8 mouse cellular contexts compared by ENCODE assay signal in genomic region chr4:133240934-133241908, GRCm38 (mm10). TPM values are rescaled to one million over a fixed set of nuclear protein-coding genes. Genes with fewer than 3 reads are reported as not detected.
DNase-seq lines count a peak whose midpoint lies in the region; ATAC-seq and TF ChIP-seq lines count a peak whose summit lies in the region.

No protein-coding gene starts in this region.

- DNase-seq in Muller cell, postnatal 12 days (ENCODE audit: inconsistent ontology term), result peak; percentile 96
- peak; percentile 83 for DNase-seq in cerebellum, adult 9-10 months
- peak; percentile 93 for DNase-seq in hindbrain, embryonic 10.5 days (ENCODE audit: low spot score)
- DNase-seq in layer of hippocampus, adult 9-11 months, result peak; percentile 83
- peak; percentile 80 for DNase-seq in ovary, adult 18-20 months (ENCODE audit: low spot score)
- DNase-seq in thymus, adult 2 months, result peak; percentile 88

- H3K36me3 ChIP-seq in hindbrain, embryonic 10.5 days, result no peaks in the 10 kb centered on the region
- no peaks in the 10 kb centered on the region for H3K36me3 ChIP-seq in lung, embryonic 16.5 days (ENCODE audit: control insufficient read depth, insufficient read depth, low read length)
- H3K36me3 ChIP-seq in thymus, adult 2 months (ENCODE audit: control insufficient read depth, insufficient read depth, low read length), result no peaks in the 10 kb centered on the region

- peak; percentile 64; the same call in 1 of the 2 replicates for TF ChIP-seq CTCF in thymus, adult 2 months (IDR thresholded peaks at IDR 0.05; ENCODE audit: borderline replicate concordance, control insufficient read depth, extremely low read depth, insufficient read depth, low read length, poor library complexity)

- H3K9me3 ChIP-seq in hindbrain, embryonic 10.5 days, result no peaks in the 10 kb centered on the region
- no peaks in the 10 kb centered on the region for H3K9me3 ChIP-seq in lung, embryonic 16.5 days (ENCODE audit: control insufficient read depth, low read length)

- H3K9ac ChIP-seq in lung, embryonic 16.5 days (ENCODE audit: low read length), result peak overlapping the region; percentile 83

- H3K4me3 ChIP-seq in hindbrain, embryonic 10.5 days, result peak overlapping the region; percentile 67
- H3K4me3 ChIP-seq in lung, embryonic 16.5 days (ENCODE audit: low read length), result peak overlapping the region; percentile 73
- H3K4me3 ChIP-seq in thymus, adult 2 months (ENCODE audit: control insufficient read depth, insufficient read depth, low read length), result peak overlapping the region; percentile 70

- peaks cover 38% of the 10 kb centered on the region for H3K4me1 ChIP-seq in hindbrain, embryonic 10.5 days (replicated peaks)
- H3K4me1 ChIP-seq in lung, embryonic 16.5 days (replicated peaks; ENCODE audit: control insufficient read depth, insufficient read depth, low read length), result peaks cover 13% of the 10 kb centered on the region
- H3K4me1 ChIP-seq in thymus, adult 2 months (replicated peaks; ENCODE audit: control insufficient read depth, insufficient read depth, low read length), result peaks cover 39% of the 10 kb centered on the region

- WGBS in hindbrain, embryonic 10.5 days, result under 1% methylated on average over 78 of the region's 78 CpGs
- under 1% methylated on average over 74 of the region's 78 CpGs for WGBS in lung, embryonic 16.5 days
- WGBS in thymus, adult 2 months, result under 1% methylated on average over 78 of the region's 78 CpGs

- peak; percentile 55 for TF ChIP-seq POLR2A in thymus, adult 2 months (IDR thresholded peaks at IDR 0.05; ENCODE audit: control insufficient read depth, extremely low read depth, insufficient read depth, low read length, poor library complexity)

- H3K27me3 ChIP-seq in hindbrain, embryonic 10.5 days (ENCODE audit: insufficient read depth, poor library complexity, severe bottlenecking), result peaks cover 93% of the 10 kb centered on the region
- peaks cover 11% of the 10 kb centered on the region for H3K27me3 ChIP-seq in lung, embryonic 16.5 days (ENCODE audit: control insufficient read depth, insufficient read depth, low read depth, low read length)
- H3K27me3 ChIP-seq in thymus, adult 2 months (ENCODE audit: control insufficient read depth, insufficient read depth, low read length), result no peaks in the 10 kb centered on the region

- ATAC-seq in frontal cortex, adult (ENCODE audit: low TSS enrichment), result peak; percentile 94
- ATAC-seq in lung, embryonic 16.5 days (ENCODE audit: low read depth), result peak; percentile 94

- peak overlapping the region; percentile 86 for H3K27ac ChIP-seq in hindbrain, embryonic 10.5 days
- peak overlapping the region; percentile 91 for H3K27ac ChIP-seq in lung, embryonic 16.5 days (ENCODE audit: low read length)
- H3K27ac ChIP-seq in thymus, adult 2 months (ENCODE audit: control insufficient read depth, insufficient read depth, low read length), result no peak overlapping the region

- H3K4me2 ChIP-seq in lung, embryonic 16.5 days (ENCODE audit: low read depth, low read length), result peak overlapping the region; percentile 100

RNA-seq across cellular contexts. Expression of gene Map3k6, which starts 0.6 kb away (rescaled TPM):
- polyA plus RNA-seq in hindbrain, embryonic 10.5 days (2016; fragmentation: Nextera tagmentation; extraction: Ambion mirVana), result 1.7 and 1.9 TPM in 2 replicates
- 4.2 and 4.3 TPM in 2 replicates for polyA plus RNA-seq in lung, embryonic 16.5 days (2015; fragmentation: Nextera tagmentation; extraction: Ambion mirVana)
- 2.8 and 4.6 TPM in 2 replicates for polyA plus RNA-seq in thymus, adult 2 months (2012; rRNA removed)

RNA-seq across cellular contexts. Expression of gene Sytl1, which starts 21.7 kb away (rescaled TPM):
- 1.2 and 1.6 TPM in 2 replicates for polyA plus RNA-seq in hindbrain, embryonic 10.5 days (2016; fragmentation: Nextera tagmentation; extraction: Ambion mirVana)
- polyA plus RNA-seq in lung, embryonic 16.5 days (2015; fragmentation: Nextera tagmentation; extraction: Ambion mirVana), result 2.4 and 3.0 TPM in 2 replicates
- polyA plus RNA-seq in thymus, adult 2 months (2012; rRNA removed), result 39.7 and 45.2 TPM in 2 replicates

RNA-seq across cellular contexts. Expression of gene Gpr3, which starts 28.9 kb away (rescaled TPM):
- polyA plus RNA-seq in hindbrain, embryonic 10.5 days (2016; fragmentation: Nextera tagmentation; extraction: Ambion mirVana), result 0.32 and 0.35 TPM in 2 replicates
- polyA plus RNA-seq in lung, embryonic 16.5 days (2015; fragmentation: Nextera tagmentation; extraction: Ambion mirVana), result 0.15 TPM in 1 of 2 replicates, not detected in the other
- 0.15 TPM in 1 of 2 replicates, not detected in the other for polyA plus RNA-seq in thymus, adult 2 months (2012; rRNA removed)

RNA-seq across cellular contexts. Expression of gene Cd164l2, which starts 29.3 kb away (rescaled TPM):
- 1.1 and 2.2 TPM in 2 replicates for polyA plus RNA-seq in hindbrain, embryonic 10.5 days (2016; fragmentation: Nextera tagmentation; extraction: Ambion mirVana)
- 7.7 and 13.2 TPM in 2 replicates for polyA plus RNA-seq in lung, embryonic 16.5 days (2015; fragmentation: Nextera tagmentation; extraction: Ambion mirVana)
- 0.90 and 1.1 TPM in 2 replicates for polyA plus RNA-seq in thymus, adult 2 months (2012; rRNA removed)

RNA-seq across cellular contexts. Expression of gene Tmem222, which starts 36.4 kb away (rescaled TPM):
- 82.8 and 87.8 TPM in 2 replicates for polyA plus RNA-seq in hindbrain, embryonic 10.5 days (2016; fragmentation: Nextera tagmentation; extraction: Ambion mirVana)
- 75.9 and 79.3 TPM in 2 replicates for polyA plus RNA-seq in lung, embryonic 16.5 days (2015; fragmentation: Nextera tagmentation; extraction: Ambion mirVana)
- polyA plus RNA-seq in thymus, adult 2 months (2012; rRNA removed), result 134 and 143 TPM in 2 replicates

Comparison
In these comparisons a context has a peak if more than half of its experiments do, and no peak if none do; other contexts are left out.
1. RNA of gene Sytl1, which starts 21.7 kb away (polyA plus RNA-seq): 39.7 to 45.2 TPM in thymus, adult 2 months; 2.4 to 3.0 TPM in lung, embryonic 16.5 days and 1.2 to 1.6 TPM in hindbrain, embryonic 10.5 days; every median in the first group is over 10 times any median in the second.
2. Peak in every context shown above with its lines, with median percentiles within 50 percentile points of each other: DNase-seq and H3K4me3 ChIP-seq.